Mouse (Mus musculus) thymus, postnatal 4 days (tissue): ENCODE results near the gene Stard3.
A peak's percentile ranks its signal among the peaks of the same experiment; 100 is the strongest.
"Not testable (repeated sequence)": the region's sequence is repeated elsewhere in the genome, so short reads cannot be mapped to it uniquely, and the experiment has no call there.

ENCODE experiments used
- DNase-seq: peaks from one replicate; pipeline ENCODE4 v3.0.0; 2021

The Stard3 gene

GRCm38 (mm10) chr11:98376756-98377155, 18.6 kb downstream of the Stard3 start:
- no peak for DNase-seq

GRCm38 (mm10) chr11:98377787-98378186, 19.6 kb downstream of the Stard3 start:
- DNase-seq = no peak

GRCm38 (mm10) chr11:98379379-98379778, 21.2 kb downstream of the Stard3 start:
- no peak for DNase-seq

- no peak for DNase-seq
Measured at GRCm38 (mm10) chr11:98380106-98380505, 21.9 kb downstream of the Stard3 start.

- no peak for DNase-seq
Measured at GRCm38 (mm10) chr11:98381651-98382050, 23.5 kb downstream of the Stard3 start.

- not testable (repeated sequence) for DNase-seq
Measured at GRCm38 (mm10) chr11:98382405-98382804, 24.2 kb downstream of the Stard3 start.

GRCm38 (mm10) chr11:98383261-98384030, 25.3 kb downstream of the Stard3 start, which contains the start of gene Tcap:
Gene Tcap (plus strand): TSS chr11:98383811.
- DNase-seq = no peak

GRCm38 (mm10) chr11:98384216-98384615, 26.0 kb downstream of the Stard3 start:
- no peak for DNase-seq

GRCm38 (mm10) chr11:98384721-98385637, 26.8 kb downstream of the Stard3 start:
- DNase-seq = no peak

- no peak for DNase-seq
Measured at GRCm38 (mm10) chr11:98385638-98386585, 27.7 kb downstream of the Stard3 start, which contains the start of gene Pnmt. Gene Pnmt (plus strand): TSS chr11:98386450.

GRCm38 (mm10) chr11:98386596-98386995, 28.4 kb downstream of the Stard3 start:
- peak; percentile 57 for DNase-seq

GRCm38 (mm10) chr11:98387056-98387577, 28.9 kb downstream of the Stard3 start:
- DNase-seq = no peak

- DNase-seq = no peak
Measured at GRCm38 (mm10) chr11:98388282-98388681, 30.1 kb downstream of the Stard3 start.

- peak; percentile 85 for DNase-seq
Measured at GRCm38 (mm10) chr11:98389221-98389780, 31.1 kb downstream of the Stard3 start.

- no peak for DNase-seq
Measured at GRCm38 (mm10) chr11:98390141-98390540, 32.0 kb downstream of the Stard3 start.

- no peak for DNase-seq
Measured at GRCm38 (mm10) chr11:98392034-98392433, 33.9 kb downstream of the Stard3 start.

- DNase-seq = peak; percentile 41
Measured at GRCm38 (mm10) chr11:98392645-98393044, 34.5 kb downstream of the Stard3 start.

- DNase-seq = peak; percentile 87
Measured at GRCm38 (mm10) chr11:98393317-98393716, 35.1 kb downstream of the Stard3 start.

- DNase-seq = peak; percentile 34
Measured at GRCm38 (mm10) chr11:98394301-98394700, 36.1 kb downstream of the Stard3 start.

GRCm38 (mm10) chr11:98395041-98395440, 36.9 kb downstream of the Stard3 start:
- no peak for DNase-seq

- no peak for DNase-seq
Measured at GRCm38 (mm10) chr11:98397946-98398345, 39.8 kb downstream of the Stard3 start.
